Mouse (Mus musculus): Measurements from ENCODE around the gene Tmem125. TPM values are rescaled to one million over a fixed set of nuclear protein-coding genes. Genes with fewer than 3 reads are reported as not detected.
"Not testable (repeated sequence)": the region's sequence is repeated elsewhere in the genome, so short reads cannot be mapped to it uniquely, and the experiment has no call there.

Tmem125 gene
- polyA plus RNA-seq, 1 experiment, result not detected

DNA sequence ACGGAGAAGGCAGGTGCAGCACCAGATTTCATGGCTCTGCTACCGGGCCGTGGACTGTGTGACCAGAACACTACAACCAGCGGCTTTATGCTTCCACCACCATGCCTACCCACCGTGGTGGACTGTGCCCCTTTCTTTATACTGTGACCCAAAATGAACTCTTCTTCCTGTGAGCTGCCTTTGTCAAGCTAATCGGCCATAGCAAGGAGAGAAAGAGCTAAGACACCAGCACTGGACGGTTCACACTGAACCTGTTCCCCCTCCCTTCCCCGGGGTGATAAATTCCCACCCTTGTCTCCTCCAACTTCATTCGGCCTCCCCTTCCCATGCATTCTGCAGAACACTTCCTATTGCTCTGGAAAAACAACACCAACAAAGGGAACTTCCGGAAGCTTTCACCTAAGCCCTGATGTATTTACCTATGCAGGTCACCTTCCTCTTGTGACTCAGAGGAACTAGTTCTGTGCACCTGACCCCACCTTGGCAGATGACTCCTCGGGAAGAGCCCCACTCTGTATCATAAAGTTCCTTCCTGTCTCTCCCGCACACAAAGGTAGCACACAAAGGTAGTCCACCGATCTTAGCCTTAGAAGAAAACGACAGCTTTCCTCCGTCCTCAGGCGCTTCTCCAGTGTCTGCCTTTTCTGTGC is 26.2 kb downstream of the Tmem125 start:
- no peak for TF ChIP-seq CTCF (IDR thresholded peaks at IDR 0.05; ENCODE audit: control insufficient read depth, insufficient read depth, low read length)
- no peak for TF ChIP-seq POLR2A (IDR thresholded peaks at IDR 0.05; ENCODE audit: borderline replicate concordance, control insufficient read depth, low read depth, low read length)
- H3K4me3 ChIP-seq (replicated peaks; ENCODE audit: control insufficient read depth, low read depth, low read length), result no peak overlapping the region
- H3K27ac ChIP-seq (ENCODE audit: control insufficient read depth, insufficient read depth, low read depth, low read length, poor library complexity), result no peak overlapping the region
- WGBS, result 60% methylated on average over 16 of the region's 16 CpGs
- H3K4me1 ChIP-seq (ENCODE audit: control insufficient read depth, insufficient read depth, low read length), result peaks cover 2% of the 10 kb centered on the region; the same call in 1 of the 2 replicates

DNA sequence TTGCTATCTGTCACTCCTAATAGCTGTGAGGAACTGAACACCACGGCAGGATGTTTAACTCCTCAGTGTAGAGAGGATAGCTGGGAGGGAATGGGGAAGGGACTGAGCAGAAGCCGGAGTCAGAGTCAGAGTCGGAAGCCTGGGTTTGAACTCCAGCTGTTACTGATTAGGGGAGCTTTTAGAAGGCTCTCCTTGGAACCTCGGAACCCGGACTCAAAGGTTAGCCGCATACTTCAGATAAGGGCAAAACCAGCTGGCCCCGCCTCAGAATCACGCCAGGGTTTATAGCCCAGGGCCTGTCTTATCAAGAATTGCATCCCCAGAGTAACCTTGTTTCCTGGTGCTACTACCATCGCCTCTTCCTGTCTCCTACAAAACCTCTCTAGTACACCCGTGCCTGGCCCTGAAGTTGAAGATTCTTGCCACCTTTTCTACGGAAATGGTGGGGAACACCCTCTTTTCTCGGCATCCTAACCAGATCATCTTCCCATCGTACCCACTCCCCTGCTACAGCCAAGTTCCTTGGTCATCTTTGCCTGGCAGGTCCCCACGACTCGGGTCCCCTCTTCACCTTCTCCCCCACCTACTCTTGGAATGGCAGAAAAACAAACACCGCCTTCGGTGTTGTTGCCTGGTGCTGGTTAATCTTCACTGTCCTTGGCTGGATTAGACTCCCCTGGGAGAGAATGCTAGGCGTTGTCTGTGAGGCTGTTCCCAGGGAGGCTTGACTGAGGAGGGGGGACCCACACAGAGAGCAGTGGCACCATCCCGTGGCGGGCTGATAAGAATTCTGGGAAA is 26.9 kb downstream of the Tmem125 start:
- Histone ChIP-seq H3K27ac (ENCODE audit: control insufficient read depth, insufficient read depth, low read depth, low read length, poor library complexity) (no peak overlapping the region), H3K4me1 (ENCODE audit: control insufficient read depth, insufficient read depth, low read length) (peaks cover 2% of the 10 kb centered on the region; the same call in 1 of the 2 replicates), H3K4me3 (replicated peaks; ENCODE audit: control insufficient read depth, low read depth, low read length) (no peak overlapping the region)
- TF ChIP-seq CTCF (IDR thresholded peaks at IDR 0.05; ENCODE audit: control insufficient read depth, insufficient read depth, low read length), result no peak
- TF ChIP-seq POLR2A (IDR thresholded peaks at IDR 0.05; ENCODE audit: borderline replicate concordance, control insufficient read depth, low read depth, low read length), result no peak
- WGBS, result 46% methylated on average over 20 of the region's 20 CpGs

DNA sequence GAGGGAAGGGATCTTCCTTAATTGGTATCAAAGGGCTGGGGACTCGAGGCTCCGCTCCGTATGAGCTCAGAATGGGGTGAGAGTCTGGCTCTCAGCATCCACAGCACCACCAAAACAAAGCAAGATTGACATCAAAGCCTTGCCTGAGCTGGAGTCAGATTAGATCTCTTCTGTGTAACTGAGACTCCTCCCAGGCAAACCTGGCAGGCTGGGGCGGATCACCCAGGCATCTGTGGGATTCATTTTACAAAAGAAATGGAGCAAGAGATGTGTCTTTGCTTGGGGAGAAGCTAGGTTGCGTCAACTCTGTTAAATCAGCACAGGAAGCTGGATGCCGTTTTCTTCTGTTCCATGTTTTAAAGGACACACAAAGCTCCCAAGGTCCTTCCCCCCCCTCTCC is 34.8 kb downstream of the Tmem125 start:
- H3K27ac ChIP-seq (ENCODE audit: control insufficient read depth, insufficient read depth, low read depth, low read length, poor library complexity), result no peak overlapping the region
- TF ChIP-seq POLR2A (IDR thresholded peaks at IDR 0.05; ENCODE audit: borderline replicate concordance, control insufficient read depth, low read depth, low read length) (no peak), CTCF (IDR thresholded peaks at IDR 0.05; ENCODE audit: control insufficient read depth, insufficient read depth, low read length) (no peak)
- H3K4me1 ChIP-seq (ENCODE audit: control insufficient read depth, insufficient read depth, low read length), result no peaks in the 10 kb centered on the region
- no peak overlapping the region for H3K4me3 ChIP-seq (replicated peaks; ENCODE audit: control insufficient read depth, low read depth, low read length)
- 58% methylated on average over 6 of the region's 6 CpGs for WGBS

DNA sequence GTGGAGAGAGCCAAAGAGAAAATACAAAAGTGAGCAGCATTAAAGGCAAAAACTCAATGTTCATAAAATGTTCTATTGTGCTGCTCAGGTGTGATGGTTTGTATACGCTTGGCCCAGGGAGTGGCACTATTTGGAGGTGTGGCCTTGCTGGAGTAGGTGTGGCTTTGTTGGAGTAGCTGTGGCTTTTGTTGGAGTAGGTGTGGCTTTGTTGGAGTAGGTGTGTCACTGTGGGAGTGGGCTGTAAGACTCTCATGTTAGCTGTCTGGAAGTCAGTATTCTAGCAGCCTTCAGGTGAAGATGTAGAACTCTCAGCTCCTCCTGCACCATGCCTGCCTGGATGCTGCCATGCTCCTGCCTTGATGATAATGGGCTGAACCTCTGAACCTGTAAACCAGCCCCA is 36.7 kb downstream of the Tmem125 start:
- not testable (repeated sequence) for H3K4me1 ChIP-seq (ENCODE audit: control insufficient read depth, insufficient read depth, low read length); H3K4me3 ChIP-seq (replicated peaks; ENCODE audit: control insufficient read depth, low read depth, low read length); H3K27ac ChIP-seq (ENCODE audit: control insufficient read depth, insufficient read depth, low read depth, low read length, poor library complexity)
- 66% methylated on average over 1 of the region's 1 CpGs for WGBS

DNA sequence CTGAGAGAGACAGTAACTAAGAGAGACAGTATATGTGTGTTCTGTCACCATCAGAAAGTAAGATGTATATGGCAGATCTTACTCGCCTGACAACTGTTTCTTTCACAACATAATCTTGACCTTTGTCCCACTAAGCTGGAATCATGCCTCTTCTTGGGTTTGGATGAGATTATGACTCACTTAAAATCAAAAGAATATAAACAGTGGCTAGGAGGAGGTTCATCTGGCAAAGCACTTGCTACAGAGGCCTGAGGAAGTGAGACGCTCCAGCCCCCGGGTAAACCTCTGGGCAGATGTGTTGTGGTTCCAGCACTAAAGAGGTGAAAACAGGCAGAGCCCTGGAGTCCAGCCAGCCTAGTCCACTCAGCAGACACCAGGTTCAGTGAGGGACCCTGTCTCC is 38.3 kb downstream of the Tmem125 start:
- Histone ChIP-seq H3K4me1 (ENCODE audit: control insufficient read depth, insufficient read depth, low read length) (no peaks in the 10 kb centered on the region; the same call in 1 of the 2 replicates), H3K27ac (ENCODE audit: control insufficient read depth, insufficient read depth, low read depth, low read length, poor library complexity) (no peak overlapping the region), H3K4me3 (replicated peaks; ENCODE audit: control insufficient read depth, low read depth, low read length) (no peak overlapping the region)
- no peak for TF ChIP-seq POLR2A (IDR thresholded peaks at IDR 0.05; ENCODE audit: borderline replicate concordance, control insufficient read depth, low read depth, low read length)
- TF ChIP-seq CTCF (IDR thresholded peaks at IDR 0.05; ENCODE audit: control insufficient read depth, insufficient read depth, low read length), result no peak
- 45% methylated on average over 3 of the region's 3 CpGs for WGBS

DNA sequence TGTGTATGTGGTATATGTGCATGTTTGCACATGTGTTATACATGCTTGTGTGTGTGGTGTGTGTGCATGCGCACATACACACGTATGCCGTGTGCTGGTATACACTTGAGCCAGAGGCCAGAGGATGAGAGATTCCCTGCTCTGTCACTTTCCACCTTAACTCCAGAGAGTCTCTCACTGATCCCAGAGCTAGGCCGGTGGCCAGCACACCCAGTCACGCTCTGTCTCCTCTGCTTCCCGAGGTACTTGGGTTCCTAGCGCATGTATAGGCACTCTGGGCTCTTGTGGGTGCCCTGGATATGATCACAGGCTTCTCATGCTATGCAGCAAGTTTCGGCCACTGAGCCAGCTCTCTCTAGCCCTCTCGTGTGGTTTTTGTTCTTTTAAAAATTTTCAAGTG is 43.1 kb downstream of the Tmem125 start:
- Histone ChIP-seq H3K4me3 (replicated peaks; ENCODE audit: control insufficient read depth, low read depth, low read length) (no peak overlapping the region), H3K4me1 (ENCODE audit: control insufficient read depth, insufficient read depth, low read length) (no peaks in the 10 kb centered on the region; the same call in 1 of the 2 replicates), H3K27ac (ENCODE audit: control insufficient read depth, insufficient read depth, low read depth, low read length, poor library complexity) (no peak overlapping the region)
- 75% methylated on average over 9 of the region's 9 CpGs for WGBS
- TF ChIP-seq CTCF (IDR thresholded peaks at IDR 0.05; ENCODE audit: control insufficient read depth, insufficient read depth, low read length), result no peak
- no peak for TF ChIP-seq POLR2A (IDR thresholded peaks at IDR 0.05; ENCODE audit: borderline replicate concordance, control insufficient read depth, low read depth, low read length)

DNA sequence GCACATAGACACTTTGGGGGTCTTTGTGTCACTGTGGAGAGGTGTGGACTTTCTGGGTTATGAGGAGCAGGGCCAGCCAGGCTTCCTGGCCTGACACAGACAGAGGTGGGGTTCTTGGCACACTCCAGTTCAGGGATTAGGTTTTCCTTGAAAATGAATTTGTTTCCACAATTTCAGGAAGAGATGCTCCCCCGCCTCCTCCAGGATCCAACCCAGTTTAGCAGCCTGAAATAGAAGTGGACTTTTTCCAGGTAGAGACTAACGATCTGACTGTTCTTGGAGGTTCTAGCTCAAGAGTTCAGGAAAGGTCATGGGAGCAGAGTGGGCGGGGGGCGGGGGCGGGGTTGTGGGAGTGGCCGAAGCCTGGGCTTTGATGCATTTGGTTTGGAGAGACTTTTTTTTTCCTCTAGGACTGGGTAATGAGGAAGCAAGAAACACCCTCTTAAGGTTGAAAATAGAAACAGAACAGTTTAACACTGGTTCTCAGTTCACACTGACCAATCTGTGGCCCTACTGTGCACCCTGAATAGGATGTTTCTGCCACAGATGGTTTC is 43.6 kb downstream of the Tmem125 start:
- Histone ChIP-seq H3K4me3 (replicated peaks; ENCODE audit: control insufficient read depth, low read depth, low read length) (no peak overlapping the region), H3K27ac (ENCODE audit: control insufficient read depth, insufficient read depth, low read depth, low read length, poor library complexity) (no peak overlapping the region), H3K4me1 (ENCODE audit: control insufficient read depth, insufficient read depth, low read length) (no peaks in the 10 kb centered on the region; the same call in 1 of the 2 replicates)
- WGBS, result 56% methylated on average over 6 of the region's 6 CpGs
- TF ChIP-seq CTCF (IDR thresholded peaks at IDR 0.05; ENCODE audit: control insufficient read depth, insufficient read depth, low read length), result no peak
- no peak for TF ChIP-seq POLR2A (IDR thresholded peaks at IDR 0.05; ENCODE audit: borderline replicate concordance, control insufficient read depth, low read depth, low read length)

Other genes with a start within 250 kb of the Tmem125 start
- 17.0 and 34.6 TPM in 2 replicates for gene Szt2, start 134.8 kb downstream of the Tmem125 start, polyA plus RNA-seq (2011; ENCODE audit: insufficient read depth, insufficient read length, low replicate concordance, missing spikeins)
- gene Med8, start 134.7 kb downstream of the Tmem125 start, polyA plus RNA-seq (2011; ENCODE audit: insufficient read depth, insufficient read length, low replicate concordance, missing spikeins), result 45.2 and 67.4 TPM in 2 replicates
- gene Elovl1, start 116.0 kb downstream of the Tmem125 start, polyA plus RNA-seq (2011; ENCODE audit: insufficient read depth, insufficient read length, low replicate concordance, missing spikeins), result 36.1 and 99.5 TPM in 2 replicates
- 58.8 and 92.1 TPM in 2 replicates for gene Cdc20, start 106.7 kb downstream of the Tmem125 start, polyA plus RNA-seq (2011; ENCODE audit: insufficient read depth, insufficient read length, low replicate concordance, missing spikeins)
- 10.3 and 13.1 TPM in 2 replicates for gene Mpl, start 86.5 kb downstream of the Tmem125 start, polyA plus RNA-seq (2011; ENCODE audit: insufficient read depth, insufficient read length, low replicate concordance, missing spikeins)
- gene Tie1, start 54.0 kb downstream of the Tmem125 start, polyA plus RNA-seq (2011; ENCODE audit: insufficient read depth, insufficient read length, low replicate concordance, missing spikeins), result 2.7 and 4.5 TPM in 2 replicates
- gene 2610528J11Rik, start 17.0 kb downstream of the Tmem125 start, polyA plus RNA-seq (2011; ENCODE audit: insufficient read depth, insufficient read length, low replicate concordance, missing spikeins), result 1.0 and 2.1 TPM in 2 replicates
- not detected in 2 replicates for gene Cfap57, start 76.7 kb upstream of the Tmem125 start, polyA plus RNA-seq (2011; ENCODE audit: insufficient read depth, insufficient read length, low replicate concordance, missing spikeins)
- gene Ebna1bp2, start 76.8 kb upstream of the Tmem125 start, polyA plus RNA-seq (2011; ENCODE audit: insufficient read depth, insufficient read length, low replicate concordance, missing spikeins), result 29.3 and 57.7 TPM in 2 replicates
- not detected in 2 replicates for gene Olfr62, start 114.9 kb upstream of the Tmem125 start, polyA plus RNA-seq (2011; ENCODE audit: insufficient read depth, insufficient read length, low replicate concordance, missing spikeins)
- not detected in 2 replicates for gene Olfr1342, start 148.7 kb upstream of the Tmem125 start, polyA plus RNA-seq (2011; ENCODE audit: insufficient read depth, insufficient read length, low replicate concordance, missing spikeins)
- not detected in 2 replicates for gene Olfr1341, start 159.5 kb upstream of the Tmem125 start, polyA plus RNA-seq (2011; ENCODE audit: insufficient read depth, insufficient read length, low replicate concordance, missing spikeins)
- not detected in 2 replicates for gene Olfr1340, start 176.1 kb upstream of the Tmem125 start, polyA plus RNA-seq (2011; ENCODE audit: insufficient read depth, insufficient read length, low replicate concordance, missing spikeins)
- gene Olfr1339, start 188.1 kb upstream of the Tmem125 start, polyA plus RNA-seq (2011; ENCODE audit: insufficient read depth, insufficient read length, low replicate concordance, missing spikeins), result not detected in 2 replicates
- 0.50 TPM in 1 of 2 replicates, not detected in the other for gene Olfr1338, start 214.7 kb upstream of the Tmem125 start, polyA plus RNA-seq (2011; ENCODE audit: insufficient read depth, insufficient read length, low replicate concordance, missing spikeins)
- not detected in 2 replicates for gene Olfr1337, start 238.5 kb upstream of the Tmem125 start, polyA plus RNA-seq (2011; ENCODE audit: insufficient read depth, insufficient read length, low replicate concordance, missing spikeins)